Mouse (Mus musculus) midbrain, embryonic 14.5 days (tissue): ENCODE measurements around the gene Tldc1. TPM values are rescaled to one million over a fixed set of nuclear protein-coding genes. Genes with fewer than 3 reads are reported as not detected.

Source experiments
- ATAC-seq: fragments of 200-750 bp; cut with Nextera tagmentation; 2 replicates; pipeline ENCODE4 v1.8.0; 2017; ENCODE audit warnings: moderate number of reproducible peaks, moderate library complexity; ENCODE audit not compliant: low FRiP score, low TSS enrichment
- DNase-seq: peaks from one replicate; pipeline ENCODE4 v3.0.0-alpha.2; 2015
- H3K27ac ChIP-seq: fragments of 300-500 bp; sonication (generic); replicated peaks from 2 replicates; pipeline ENCODE4 v1.5.1; 2014; ENCODE audit warnings: mild to moderate bottlenecking, low read depth, low read length, moderate library complexity
- H3K27me3 ChIP-seq: fragments of 300-500 bp; sonication (generic); 2 replicates; pipeline ENCODE4 v1.6.1; 2014; ENCODE audit warnings: low read length, control low read depth, mixed read lengths; ENCODE audit not compliant: control insufficient read depth, insufficient read depth
- H3K36me3 ChIP-seq: fragments of 300-500 bp; sonication (generic); 2 replicates; pipeline ENCODE4 v1.6.1; 2014; ENCODE audit warnings: low read length, control low read depth; ENCODE audit not compliant: control insufficient read depth, insufficient read depth
- H3K4me1 ChIP-seq: fragments of 300-500 bp; sonication (generic); 2 replicates; pipeline ENCODE4 v1.6.1; 2014; ENCODE audit warnings: mild to moderate bottlenecking, antibody characterized with exemption, low read length, control low read depth; ENCODE audit not compliant: control insufficient read depth, insufficient read depth
- H3K4me2 ChIP-seq: fragments of 300-500 bp; sonication (generic); 2 replicates; pipeline ENCODE4 v1.6.1; 2014; ENCODE audit warnings: mild to moderate bottlenecking, low read length, moderate library complexity
- H3K4me3 ChIP-seq: fragments of 300-500 bp; sonication (generic); replicated peaks from 2 replicates; pipeline ENCODE4 v1.5.1; 2014; ENCODE audit warnings: low read depth, low read length
- H3K9ac ChIP-seq: fragments of 300-500 bp; sonication (generic); replicated peaks from 2 replicates; pipeline ENCODE4 v1.6.1; 2014; ENCODE audit warnings: mild to moderate bottlenecking, low read length, moderate library complexity
- H3K9me3 ChIP-seq: fragments of 300-500 bp; sonication (generic); 2 replicates; pipeline ENCODE4 v1.6.1; 2016; ENCODE audit warnings: low read length, control low read depth, mixed read lengths; ENCODE audit not compliant: control insufficient read depth
- WGBS: fragments of 180-500 bp; shearing (Covaris S2); extraction: QIAGEN DNeasy Blood & Tissue Kit; methylation state at CpG from one replicate; pipeline ENCODE4 v1.1.7; 2014; 5-methylcytosine and 5-hydroxymethylcytosine counted together
- polyA plus RNA-seq: library from polyadenylated mRNA; unstranded; fragments of >200 nt; fragmentation: Nextera tagmentation; extraction: Ambion mirVana; gene quantifications from 2 replicates; pipeline ENCODE4 v1.2.1, GENCODE M21; 2014

Tldc1 gene
- polyA plus RNA-seq, 1 experiment from 2014 or later, result 5.8 TPM

GRCm38 (mm10) chr8:119784141-119784574, 5.9 kb upstream of the Tldc1 start:
- H3K9me3 ChIP-seq, result no peaks in the 10 kb centered on the region
- no peak for ATAC-seq
- H3K27me3 ChIP-seq, result no peaks in the 10 kb centered on the region
- DNase-seq, result no peak
- no peak overlapping the region for H3K9ac ChIP-seq
- no peak overlapping the region for H3K4me3 ChIP-seq
- H3K36me3 ChIP-seq, result no peaks in the 10 kb centered on the region
- whole genome bisulfite sequencing, result 48% methylated on average over 9 of the region's 9 CpGs
- H3K27ac ChIP-seq, result no peak overlapping the region
- H3K4me2 ChIP-seq, result no peak overlapping the region
- 0 out of 2 replicates have a peak, but pooled peaks cover 2% of the 10 kb centered on the region for H3K4me1 ChIP-seq

- Histone ChIP-seq H3K9me3 (no peaks in the 10 kb centered on the region), H3K4me3 (no peak overlapping the region), H3K27ac (no peak overlapping the region), H3K36me3 (no peaks in the 10 kb centered on the region), H3K4me2 (no peak overlapping the region), H3K27me3 (no peaks in the 10 kb centered on the region), H3K4me1 (peaks cover 6% of the 10 kb centered on the region; the same call in 1 of the 2 replicates), H3K9ac (no peak overlapping the region)
- DNase-seq (no peak), ATAC-seq (no peak)
- WGBS, result 83% methylated on average over 6 of the region's 6 CpGs
These were observed 5.4 kb upstream of the Tldc1 start for GRCm38 (mm10) chr8:119783579-119783978.

GRCm38 (mm10) chr8:119782715-119783114, 4.5 kb upstream of the Tldc1 start:
- peaks cover 10% of the 10 kb centered on the region for H3K4me1 ChIP-seq
- H3K9ac ChIP-seq, result no peak overlapping the region
- DNase-seq (peak; percentile 91), ATAC-seq (no peak)
- WGBS, result 7% methylated on average over 5 of the region's 5 CpGs
- H3K36me3 ChIP-seq, result no peaks in the 10 kb centered on the region
- H3K4me2 ChIP-seq, result no peak overlapping the region
- no peaks in the 10 kb centered on the region for H3K9me3 ChIP-seq
- H3K27me3 ChIP-seq, result no peaks in the 10 kb centered on the region
- H3K4me3 ChIP-seq, result no peak overlapping the region
- no peak overlapping the region for H3K27ac ChIP-seq

- H3K9ac ChIP-seq, result no peak overlapping the region
These were observed 3.0 kb upstream of the Tldc1 start for GRCm38 (mm10) chr8:119781086-119781840.

GRCm38 (mm10) chr8:119780402-119781049, 2.3 kb upstream of the Tldc1 start:
- ATAC-seq, result no peak
- WGBS, result 83% methylated on average over 9 of the region's 9 CpGs

More at GRCm38 (mm10) chr8:119781086-119781840, 3.0 kb upstream of the Tldc1 start:
- Histone ChIP-seq H3K27ac (no peak overlapping the region), H3K4me2 (no peak overlapping the region), H3K36me3 (no peaks in the 10 kb centered on the region), H3K27me3 (no peaks in the 10 kb centered on the region), H3K4me3 (no peak overlapping the region), H3K9me3 (no peaks in the 10 kb centered on the region), H3K4me1 (peaks cover 15% of the 10 kb centered on the region)
- DNase-seq (no peak), ATAC-seq (no peak)
- 68% methylated on average over 4 of the region's 4 CpGs for WGBS

GRCm38 (mm10) chr8:119779013-119779737, 959 bp upstream of the Tldc1 start:
- Histone ChIP-seq H3K4me3 (no peak overlapping the region), H3K9ac (no peak overlapping the region), H3K27me3 (no peaks in the 10 kb centered on the region), H3K9me3 (no peaks in the 10 kb centered on the region), H3K36me3 (no peaks in the 10 kb centered on the region), H3K27ac (peak overlapping the region; percentile 71), H3K4me2 (peak overlapping the region; percentile 74), H3K4me1 (peaks cover 13% of the 10 kb centered on the region)
- WGBS, result 23% methylated on average over 14 of the region's 14 CpGs
- DNase-seq (peak; percentile 91), ATAC-seq (0 out of 2 replicates have a peak, but pooled peaks have one; percentile 7)

More at GRCm38 (mm10) chr8:119780402-119781049, 2.3 kb upstream of the Tldc1 start:
- Histone ChIP-seq H3K9me3 (no peaks in the 10 kb centered on the region), H3K4me1 (peaks cover 13% of the 10 kb centered on the region), H3K36me3 (no peaks in the 10 kb centered on the region), H3K4me3 (no peak overlapping the region), H3K9ac (no peak overlapping the region), H3K27me3 (no peaks in the 10 kb centered on the region), H3K27ac (no peak overlapping the region), H3K4me2 (no peak overlapping the region)
- no peak for DNase-seq

GRCm38 (mm10) chr8:119777765-119778164, 451 bp downstream of the Tldc1 start:
- Histone ChIP-seq H3K27me3 (no peaks in the 10 kb centered on the region), H3K4me2 (peak overlapping the region; percentile 74), H3K27ac (peak overlapping the region; percentile 82), H3K9ac (peak overlapping the region; percentile 60), H3K9me3 (no peaks in the 10 kb centered on the region), H3K4me3 (peak overlapping the region; percentile 49), H3K4me1 (peaks cover 13% of the 10 kb centered on the region), H3K36me3 (no peaks in the 10 kb centered on the region)
- ATAC-seq, result no peak
- peak; percentile 49 for DNase-seq
- 12% methylated on average over 7 of the region's 7 CpGs for WGBS

GRCm38 (mm10) chr8:119776668-119777245, 1.5 kb downstream of the Tldc1 start:
- ATAC-seq (no peak), DNase-seq (no peak)
- no peaks in the 10 kb centered on the region for H3K9me3 ChIP-seq
- H3K27me3 ChIP-seq, result no peaks in the 10 kb centered on the region
- H3K9ac ChIP-seq, result 0 out of 2 replicates have a peak overlapping the region, but pooled peaks have one; percentile 60
- peaks cover 13% of the 10 kb centered on the region for H3K4me1 ChIP-seq
- no peaks in the 10 kb centered on the region for H3K36me3 ChIP-seq
- 87% methylated on average over 7 of the region's 7 CpGs for WGBS
- H3K4me3 ChIP-seq, result no peak overlapping the region
- no peak overlapping the region for H3K27ac ChIP-seq
- H3K4me2 ChIP-seq, result peak overlapping the region; percentile 74; the same call in 1 of the 2 replicates
